Mouse (Mus musculus): Measurements from ENCODE around the gene Safb2.
"Not testable (repeated sequence)": the region's sequence is repeated elsewhere in the genome, so short reads cannot be mapped to it uniquely, and the experiment has no call there.

Safb2 gene

GRCm38 (mm10) chr17:56584257-56585130, at the start of gene Safb2, which contains the start of gene Safb:
Gene Safb2 (minus strand): TSS chr17:56584585.
Gene Safb (plus strand): TSS chr17:56584825.
- DNase-seq: peak; percentile 98 to 100

GRCm38 (mm10) chr17:56634023-56634422, 49.6 kb upstream of the Safb2 start:
- DNase-seq: no peak

GRCm38 (mm10) chr17:56631807-56632206, 47.4 kb upstream of the Safb2 start:
- DNase-seq: no peak

- DNase-seq: not testable (repeated sequence)
Observed at GRCm38 (mm10) chr17:56629800-56630781, 45.7 kb upstream of the Safb2 start.

- peak in 1 of 2 experiments; percentile 60 for DNase-seq
Observed at GRCm38 (mm10) chr17:56627530-56628277, 43.3 kb upstream of the Safb2 start, which contains the start of gene Catsperd. Gene Catsperd (plus strand): TSS chr17:56628143.

GRCm38 (mm10) chr17:56626754-56627470, 42.5 kb upstream of the Safb2 start, which contains the start of gene Lonp1:
Gene Lonp1 (minus strand): TSS chr17:56626887.
- peak; percentile 98 to 99 for DNase-seq

- no peak for DNase-seq
Observed at GRCm38 (mm10) chr17:56626260-56626659, 41.9 kb upstream of the Safb2 start.

GRCm38 (mm10) chr17:56625495-56625894, 41.1 kb upstream of the Safb2 start:
- no peak for DNase-seq

- no peak for DNase-seq
Observed at GRCm38 (mm10) chr17:56617628-56618027, 33.2 kb upstream of the Safb2 start.

GRCm38 (mm10) chr17:56616725-56617124, 32.3 kb upstream of the Safb2 start:
- DNase-seq: no peak

GRCm38 (mm10) chr17:56615792-56616191, 31.4 kb upstream of the Safb2 start:
- DNase-seq: no peak

- no peak for DNase-seq
Observed at GRCm38 (mm10) chr17:56615136-56615784, 30.9 kb upstream of the Safb2 start.

- DNase-seq: peak in 1 of 2 experiments; percentile 44
Observed at GRCm38 (mm10) chr17:56614391-56615135, 30.2 kb upstream of the Safb2 start.

- peak in 1 of 2 experiments; percentile 28 for DNase-seq
Observed at GRCm38 (mm10) chr17:56613893-56614292, 29.5 kb upstream of the Safb2 start.

- DNase-seq: peak; percentile 95 to 98
Observed at GRCm38 (mm10) chr17:56613236-56613844, 29.0 kb upstream of the Safb2 start, which contains the start of gene Rpl36. Gene Rpl36 (plus strand): TSS chr17:56613416.

GRCm38 (mm10) chr17:56612565-56612939, 28.2 kb upstream of the Safb2 start:
- not testable (repeated sequence) for DNase-seq

- DNase-seq: no peak
Observed at GRCm38 (mm10) chr17:56611861-56612564, 27.6 kb upstream of the Safb2 start.

- no peak for DNase-seq
Observed at GRCm38 (mm10) chr17:56611323-56611722, 26.9 kb upstream of the Safb2 start.

Data from cerebellum, adult 18-20 months (tissue).